Mouse (Mus musculus) cerebellum, postnatal 10 days (tissue): ENCODE measurements around the gene Dag1.

ENCODE experiments used
- DNase-seq, 2 experiments: peaks; one replicate each; pipeline ENCODE4 v3.0.0; 2021; ENCODE audit warnings: mixed read lengths in 2 of 2

Dag1 gene

GRCm38 (mm10) chr9:108182806-108183506 is 80.8 kb downstream of the Dag1 start:
- DNase-seq, result no peak

GRCm38 (mm10) chr9:108178391-108178790 is 85.4 kb downstream of the Dag1 start:
- DNase-seq, result no peak

- DNase-seq, result no peak
Observed at GRCm38 (mm10) chr9:108175116-108175838, 88.5 kb downstream of the Dag1 start.

GRCm38 (mm10) chr9:108172777-108173350 is 90.9 kb downstream of the Dag1 start:
- no peak for DNase-seq

GRCm38 (mm10) chr9:108169751-108170150 is 94.0 kb downstream of the Dag1 start:
- no peak for DNase-seq

- DNase-seq, result no peak
Observed at GRCm38 (mm10) chr9:108165143-108165542, 98.6 kb downstream of the Dag1 start.

GRCm38 (mm10) chr9:108163646-108164284 is 100.0 kb downstream of the Dag1 start:
- DNase-seq, result no peak

- DNase-seq, result peak; percentile 59 to 62
Observed at GRCm38 (mm10) chr9:108157891-108158290, 105.9 kb downstream of the Dag1 start.

- DNase-seq, result peak in 1 of 2 experiments; percentile 17
Observed at GRCm38 (mm10) chr9:108157451-108157850, 106.3 kb downstream of the Dag1 start.

GRCm38 (mm10) chr9:108156786-108157185 is 107.0 kb downstream of the Dag1 start:
- DNase-seq, result no peak

GRCm38 (mm10) chr9:108154814-108155213 is 108.9 kb downstream of the Dag1 start:
- no peak for DNase-seq
